Mouse (Mus musculus) olfactory bulb, adult 2 months (tissue): Measurements from ENCODE around the gene Tnfrsf1b. TPM values are rescaled to one million over a fixed set of nuclear protein-coding genes. Genes with fewer than 3 reads are reported as not detected.

ENCODE experiments used
- H3K27ac ChIP-seq: fragments of 200-500 bp; 2 replicates; pipeline ENCODE4 v1.5.1; 2012; ENCODE audit warnings: low read depth, low read length; ENCODE audit not compliant: insufficient read depth
- H3K4me1 ChIP-seq: fragments of 200-500 bp; 2 replicates; pipeline ENCODE4 v1.6.1; 2012; ENCODE audit warnings: low read length; ENCODE audit not compliant: control insufficient read depth, insufficient read depth
- H3K4me3 ChIP-seq: fragments of 200-500 bp; 2 replicates; pipeline ENCODE4 v1.5.1; 2012; ENCODE audit warnings: mild to moderate bottlenecking, low read depth, low read length, moderate library complexity; ENCODE audit not compliant: insufficient read depth
- CTCF ChIP-seq: fragments of 200-500 bp; IDR thresholded peaks from 2 replicates; pipeline ENCODE4 v1.5.1; 2012; ENCODE audit warnings: low read depth, mild to moderate bottlenecking, low read length, moderate library complexity; ENCODE audit not compliant: insufficient read depth
- POLR2A ChIP-seq: fragments of 200-500 bp; IDR thresholded peaks from 2 replicates; pipeline ENCODE4 v1.6.1; 2012; ENCODE audit warnings: mild to moderate bottlenecking, low read depth, low read length, moderate library complexity; ENCODE audit not compliant: insufficient read depth
- WGBS: fragments of 180-500 bp; shearing (Covaris S2); methylation state at CpG from one replicate; pipeline ENCODE4 v1.1.7; 2018; 5-methylcytosine and 5-hydroxymethylcytosine counted together
- polyA plus RNA-seq: library from polyadenylated mRNA; stranded (reverse); fragments of >200 nt; gene quantifications from 2 replicates; pipeline ENCODE4 v1.2.4, GENCODE M21; 2012; ENCODE audit warnings: low replicate concordance; ENCODE audit not compliant: missing spikeins, insufficient read depth, insufficient read length

Tnfrsf1b gene
- polyA plus RNA-seq, 1 experiment: not detected

DNA sequence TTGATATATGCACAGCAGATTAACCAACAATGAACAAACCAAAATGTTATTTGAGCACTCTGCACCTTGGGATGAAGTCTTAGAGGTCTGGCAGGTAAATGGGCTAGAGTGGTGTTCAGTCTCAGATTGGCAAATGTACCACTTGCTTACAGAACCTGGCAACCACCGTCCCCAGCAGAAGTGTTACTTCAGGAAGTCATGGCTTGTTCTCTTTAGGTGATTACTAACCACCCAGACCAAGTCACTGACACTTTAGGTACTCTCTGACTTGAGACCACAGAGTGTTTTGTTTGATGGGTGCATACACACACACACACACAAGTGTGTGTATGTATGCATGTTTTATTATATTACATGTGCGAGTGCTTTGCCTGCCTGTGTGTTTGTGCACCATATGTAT lies 31.6 kb upstream of the Tnfrsf1b start:
- TF ChIP-seq POLR2A (no peak), CTCF (no peak)
- WGBS: 94% methylated on average over 2 of the region's 2 CpGs

DNA sequence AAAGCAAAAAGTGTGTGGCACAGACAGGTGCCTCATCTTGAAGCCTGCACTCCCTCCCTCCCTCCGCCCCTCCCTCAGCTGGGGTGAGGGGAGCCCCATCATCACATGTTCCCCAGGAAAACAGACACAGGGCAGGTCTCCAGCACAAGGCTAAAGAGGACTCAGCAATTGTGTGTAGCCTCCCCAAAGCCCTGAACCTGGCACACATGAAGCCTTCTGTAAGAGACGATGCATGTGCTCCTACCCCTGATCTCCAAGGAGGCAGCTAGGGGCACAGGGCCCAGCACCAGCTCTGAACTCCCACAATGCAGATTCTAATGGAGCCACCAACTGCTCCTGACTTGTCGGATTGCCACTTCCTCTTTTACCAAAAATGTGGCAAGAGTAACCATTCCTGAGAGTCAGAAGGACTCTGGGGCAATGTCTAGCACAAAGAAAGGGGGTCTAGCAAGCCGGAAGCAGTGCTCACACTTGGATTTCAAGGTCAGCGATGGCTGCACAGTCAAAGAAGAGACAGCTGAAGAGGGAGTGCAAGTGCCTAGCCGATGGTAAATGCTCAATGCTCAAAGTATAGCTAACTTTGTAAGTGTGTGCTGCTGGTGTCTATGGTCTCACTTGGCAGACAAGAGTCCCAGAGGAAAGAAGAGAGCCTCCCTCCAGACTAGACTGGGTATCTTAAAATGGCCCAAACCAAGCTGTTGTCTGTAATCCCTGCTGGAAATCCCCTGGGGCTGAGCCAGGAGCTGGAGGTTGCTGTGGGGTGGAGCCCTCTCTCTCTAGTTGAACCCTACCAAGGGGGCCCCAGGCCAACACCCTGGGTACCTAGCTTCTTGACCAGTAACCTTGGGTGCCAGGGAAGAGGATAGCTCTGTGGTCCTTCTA lies 29.9 kb upstream of the Tnfrsf1b start:
- H3K27ac ChIP-seq: no peak overlapping the region
- H3K4me3 ChIP-seq: no peak overlapping the region
- no peaks in the 10 kb centered on the region for H3K4me1 ChIP-seq
- TF ChIP-seq CTCF (no peak), POLR2A (no peak)
- WGBS: 77% methylated on average over 6 of the region's 6 CpGs

More for the DNA sequence above, 31.6 kb upstream of the Tnfrsf1b start:
- Histone ChIP-seq H3K27ac (no peak overlapping the region), H3K4me3 (no peak overlapping the region), H3K4me1 (no peaks in the 10 kb centered on the region)

DNA sequence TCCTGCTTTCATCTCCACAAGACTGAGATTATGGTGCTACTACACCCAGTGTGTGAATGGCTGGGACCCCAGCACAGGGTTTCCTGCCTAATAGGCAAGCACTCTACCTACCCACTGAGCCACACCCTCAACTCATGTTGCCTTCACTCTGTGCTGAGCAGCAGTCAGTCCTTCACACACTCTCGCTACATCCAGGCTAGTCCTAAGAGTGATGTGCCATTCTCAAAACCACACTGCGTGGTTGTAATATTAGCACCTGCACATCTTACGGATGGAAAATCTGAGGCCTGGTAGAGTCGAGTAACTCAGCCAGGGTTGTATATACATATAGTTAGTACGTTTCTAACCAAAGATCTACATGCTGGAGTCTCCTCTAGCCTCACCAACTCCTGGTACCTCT lies 28.2 kb upstream of the Tnfrsf1b start:
- TF ChIP-seq CTCF (no peak), POLR2A (no peak)
- Histone ChIP-seq H3K4me1 (no peaks in the 10 kb centered on the region), H3K4me3 (no peak overlapping the region), H3K27ac (no peak overlapping the region)
- 96% methylated on average over 5 of the region's 5 CpGs for WGBS

DNA sequence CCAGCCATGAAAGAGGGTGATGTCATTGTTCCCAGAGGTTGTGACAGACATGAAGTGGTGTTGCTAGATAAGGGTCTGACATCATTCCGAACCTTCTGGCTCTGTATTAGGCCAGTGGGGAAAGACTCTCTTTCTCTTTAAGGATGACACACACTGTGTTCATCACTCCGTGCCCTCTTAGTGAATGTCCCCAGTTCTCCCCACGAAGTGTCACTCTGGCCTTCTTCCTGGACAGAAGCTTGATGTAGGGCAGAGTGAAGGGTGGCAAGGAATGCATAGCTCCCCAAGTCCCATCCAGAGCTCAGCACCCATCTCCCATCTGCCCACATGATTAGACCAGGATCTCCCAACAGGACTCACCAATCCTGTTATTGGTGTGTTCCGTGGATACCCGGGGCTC lies 27.3 kb upstream of the Tnfrsf1b start:
- TF ChIP-seq POLR2A: no peak
- TF ChIP-seq CTCF: no peak
- H3K4me3 ChIP-seq: no peak overlapping the region
- H3K4me1 ChIP-seq: no peaks in the 10 kb centered on the region
- H3K27ac ChIP-seq: no peak overlapping the region
- 93% methylated on average over 5 of the region's 5 CpGs for WGBS

DNA sequence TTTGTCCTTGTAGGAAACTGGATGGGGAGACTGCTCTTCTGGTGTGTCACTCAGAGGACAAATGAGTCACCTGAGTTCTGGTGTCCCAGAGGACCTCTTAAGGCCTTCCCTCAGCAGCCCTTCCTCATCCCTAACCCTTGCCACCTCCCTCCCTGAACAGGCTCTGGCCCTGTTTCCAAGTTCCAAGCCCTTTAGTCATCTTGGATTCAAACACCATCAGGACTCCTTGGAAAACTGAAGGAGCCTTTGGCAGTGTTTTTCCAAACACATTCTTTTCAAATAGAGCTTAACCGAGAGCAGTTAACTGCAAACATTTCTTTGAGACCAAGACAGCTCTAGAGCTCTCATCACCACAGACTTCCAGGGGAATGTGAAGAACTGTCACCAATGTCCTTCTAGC lies 26.1 kb upstream of the Tnfrsf1b start:
- no peaks in the 10 kb centered on the region for H3K4me1 ChIP-seq
- WGBS: 45% methylated on average over 1 of the region's 1 CpGs
- no peak overlapping the region for H3K27ac ChIP-seq
- H3K4me3 ChIP-seq: no peak overlapping the region
- TF ChIP-seq CTCF: no peak
- TF ChIP-seq POLR2A: no peak

DNA sequence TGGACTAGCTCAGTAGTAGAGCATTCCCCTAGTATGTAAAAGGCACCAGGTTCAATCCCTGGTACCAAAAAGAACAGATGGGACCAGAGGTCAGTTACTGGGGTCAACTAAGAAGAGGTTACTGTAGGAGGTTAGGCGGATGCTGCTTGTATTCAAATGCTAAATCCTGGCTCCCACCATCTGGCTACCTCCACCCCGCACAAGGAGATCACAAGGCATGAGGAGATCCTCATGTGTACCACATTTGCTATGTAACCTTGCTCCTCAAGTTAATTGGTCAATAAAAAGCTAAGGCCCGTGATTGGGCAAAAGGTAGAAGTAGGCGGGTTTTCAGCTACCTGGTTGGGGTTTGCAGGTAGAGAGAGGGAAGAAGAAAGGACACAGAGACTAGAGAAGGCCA lies 25.0 kb upstream of the Tnfrsf1b start:
- 89% methylated on average over 4 of the region's 4 CpGs for WGBS
- H3K27ac ChIP-seq: no peak overlapping the region
- H3K4me3 ChIP-seq: no peak overlapping the region
- TF ChIP-seq CTCF (no peak), POLR2A (no peak)
- H3K4me1 ChIP-seq: no peaks in the 10 kb centered on the region

DNA sequence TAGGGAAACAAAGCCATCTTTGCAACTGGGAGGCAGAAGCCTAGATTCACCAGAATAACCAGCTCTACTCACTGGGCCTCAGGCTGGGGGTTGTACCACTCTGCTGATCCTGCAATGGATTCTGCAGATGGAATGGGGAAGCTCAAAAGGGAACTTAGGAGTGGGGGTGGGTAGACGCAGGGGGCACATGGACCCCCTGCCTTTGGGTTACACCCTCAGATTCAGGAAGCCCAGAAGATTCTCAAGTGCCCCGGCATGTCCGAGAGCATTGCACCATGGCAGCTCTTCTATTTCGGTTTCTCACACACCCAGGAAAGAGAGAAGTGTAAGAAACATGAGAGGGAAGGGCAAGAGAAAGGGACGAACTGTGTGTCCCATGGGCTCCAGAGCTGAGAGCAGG lies 23.5 kb upstream of the Tnfrsf1b start:
- TF ChIP-seq CTCF (no peak), POLR2A (no peak)
- Histone ChIP-seq H3K4me3 (no peak overlapping the region), H3K4me1 (no peaks in the 10 kb centered on the region), H3K27ac (no peak overlapping the region)
- 89% methylated on average over 5 of the region's 5 CpGs for WGBS

DNA sequence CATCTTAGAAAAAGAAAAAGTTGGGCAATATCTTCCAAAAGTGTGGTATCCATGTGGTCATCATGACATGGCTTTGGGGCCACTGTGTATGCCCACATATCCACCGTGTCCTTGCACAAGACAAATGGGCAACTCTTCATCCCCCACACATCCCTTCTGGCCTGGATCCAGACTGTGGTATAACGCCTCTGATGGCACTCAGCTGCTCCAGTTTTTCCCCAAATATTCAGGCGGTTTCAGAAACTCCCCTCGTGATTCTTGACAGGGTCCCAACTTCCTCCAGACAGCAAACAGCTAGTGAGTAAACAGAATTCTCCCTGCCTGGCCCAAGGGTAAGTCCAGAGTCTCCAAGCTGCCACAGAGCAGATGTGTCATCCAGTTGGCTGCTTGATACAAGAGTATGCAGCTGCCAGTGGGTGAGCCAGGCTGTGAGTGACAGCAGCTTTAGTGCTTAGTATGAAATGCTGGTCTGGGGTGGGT lies 21.0 kb upstream of the Tnfrsf1b start:
- no peak for TF ChIP-seq CTCF
- no peak for TF ChIP-seq POLR2A
- no peak overlapping the region for H3K27ac ChIP-seq
- H3K4me1 ChIP-seq: no peaks in the 10 kb centered on the region
- 47% methylated on average over 4 of the region's 4 CpGs for WGBS
- H3K4me3 ChIP-seq: no peak overlapping the region

DNA sequence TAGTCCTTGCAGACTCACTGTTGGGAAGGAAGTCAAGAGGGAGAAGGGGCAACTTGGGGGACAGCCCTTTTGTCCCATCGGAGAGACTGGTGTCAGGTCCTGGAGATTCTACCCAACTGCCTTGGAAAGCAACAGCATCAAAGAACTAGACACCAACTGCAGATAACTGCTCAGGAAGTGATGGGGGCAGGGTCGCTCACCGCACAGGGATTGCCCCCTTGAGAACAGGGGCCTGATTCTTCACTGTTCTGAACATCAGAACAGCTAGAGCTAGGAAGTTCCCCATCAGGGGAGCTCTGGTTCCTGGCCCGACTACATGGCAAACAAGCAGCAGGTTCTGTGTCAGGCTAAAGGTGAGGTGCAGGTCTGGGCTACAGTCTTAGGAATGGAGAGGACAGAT lies 19.8 kb upstream of the Tnfrsf1b start:
- H3K4me1 ChIP-seq: no peaks in the 10 kb centered on the region
- H3K4me3 ChIP-seq: no peak overlapping the region
- WGBS: 87% methylated on average over 4 of the region's 4 CpGs
- H3K27ac ChIP-seq: no peak overlapping the region
- TF ChIP-seq POLR2A: no peak
- TF ChIP-seq CTCF: no peak

DNA sequence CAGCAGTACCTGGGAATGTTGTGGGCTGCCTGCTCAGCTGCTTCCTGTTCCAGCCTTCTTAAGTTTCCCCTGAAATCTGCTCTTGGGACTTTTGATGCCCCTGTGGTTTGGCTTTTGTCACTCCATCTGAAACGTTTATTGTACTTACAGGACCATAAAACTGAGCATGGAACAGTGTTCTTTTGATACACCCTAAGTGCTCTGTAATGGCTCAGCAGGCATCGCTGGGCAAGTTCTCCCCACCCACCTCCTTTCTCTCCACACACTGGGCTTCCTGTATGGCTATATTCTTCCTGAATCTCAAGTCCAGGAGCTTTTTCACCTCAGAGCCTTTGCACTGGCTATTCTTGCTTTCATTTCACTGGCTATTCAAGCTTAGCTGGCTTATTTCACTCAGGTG lies 18.1 kb upstream of the Tnfrsf1b start:
- Histone ChIP-seq H3K4me3 (no peak overlapping the region), H3K4me1 (no peaks in the 10 kb centered on the region), H3K27ac (no peak overlapping the region)
- WGBS: 26% methylated on average over 2 of the region's 2 CpGs
- TF ChIP-seq CTCF: no peak
- TF ChIP-seq POLR2A: no peak
